Mouse (Mus musculus) C2C12 (cell line): ENCODE measurements around the gene Tnnc1.

ENCODE experiments used
- CEBPB ChIP-seq: IDR thresholded peaks from one replicate; pipeline ENCODE4 v1.6.1; 2011; ENCODE audit warnings: low read depth, mild to moderate bottlenecking, control low read depth, moderate library complexity
- CTCF ChIP-seq: IDR thresholded peaks from one replicate; pipeline ENCODE4 v1.5.1; 2011; ENCODE audit not compliant: control insufficient read depth, insufficient read depth, insufficient read length
- FOSL1 ChIP-seq: IDR thresholded peaks from one replicate; pipeline ENCODE4 v1.8.0; 2011; ENCODE audit warnings: mild to moderate bottlenecking, low read length; ENCODE audit not compliant: poor library complexity, insufficient read depth, severe bottlenecking
- MAX ChIP-seq: IDR thresholded peaks from one replicate; pipeline ENCODE4 v1.6.1; 2011; ENCODE audit warnings: mild to moderate bottlenecking, control low read depth
- MYOD1 ChIP-seq: IDR thresholded peaks from one replicate; pipeline ENCODE4 v1.6.1; 2011; ENCODE audit warnings: low read depth; ENCODE audit not compliant: control insufficient read depth, insufficient read length
- MYOG ChIP-seq: IDR thresholded peaks from one replicate; pipeline ENCODE4 v1.6.1; 2011; ENCODE audit not compliant: control insufficient read depth, insufficient read length; ENCODE audit errors: extremely low read depth
- USF1 ChIP-seq: IDR thresholded peaks from one replicate; pipeline ENCODE4 v1.6.1; 2011; ENCODE audit warnings: low read depth, mild to moderate bottlenecking, control low read depth, moderate library complexity

- TF ChIP-seq MYOG (no peak), CTCF (no peak), USF1 (no peak), MAX (no peak), MYOD1 (no peak), CEBPB (no peak), FOSL1 (no peak)
These were observed 8.1 kb upstream of the Tnnc1 start for GRCm38 (mm10) chr14:31200038-31200437.
